Mouse (Mus musculus): Measurements from ENCODE around the gene Syngr3. TPM values are rescaled to one million over a fixed set of nuclear protein-coding genes. Genes with fewer than 3 reads are reported as not detected.

Syngr3 gene
- 2.4 and 4.6 TPM in 2 replicates for polyA plus RNA-seq (2015; fragmentation: Nextera tagmentation; extraction: Ambion mirVana)

GRCm38 (mm10) chr17:24689251-24690081, at the start of gene Syngr3:
Gene Syngr3, minus strand, starts transcription at chr17:24689955.
- H3K4me2 ChIP-seq = peak within 1 kb of the TSS; percentile 97
- peaks cover 30% of the 10 kb centered on the region for H3K4me1 ChIP-seq
- H3K27ac ChIP-seq = no peak within 1 kb of the TSS
- ATAC-seq (replicated peaks; ENCODE audit: low FRiP score) = peak; percentile 37; the same call in 1 of the 2 replicates
- peaks cover 19% of the 10 kb centered on the region for H3K36me3 ChIP-seq
- no peaks in the 10 kb centered on the region for H3K9me3 ChIP-seq (replicated peaks)
- peaks cover 53% of the 10 kb centered on the region for H3K27me3 ChIP-seq
- peak within 1 kb of the TSS; percentile 43 for H3K9ac ChIP-seq
- 1% methylated on average over 54 of the region's 55 CpGs for WGBS
- peak within 1 kb of the TSS; percentile 60 for H3K4me3 ChIP-seq (replicated peaks)

- WGBS = 76% methylated on average over 4 of the region's 4 CpGs
- Histone ChIP-seq H3K4me1 (peaks cover 18% of the 10 kb centered on the region), H3K4me2 (no peak overlapping the region)
These were observed 48.5 kb upstream of the Syngr3 start for GRCm38 (mm10) chr17:24738238-24738637.

DNA sequence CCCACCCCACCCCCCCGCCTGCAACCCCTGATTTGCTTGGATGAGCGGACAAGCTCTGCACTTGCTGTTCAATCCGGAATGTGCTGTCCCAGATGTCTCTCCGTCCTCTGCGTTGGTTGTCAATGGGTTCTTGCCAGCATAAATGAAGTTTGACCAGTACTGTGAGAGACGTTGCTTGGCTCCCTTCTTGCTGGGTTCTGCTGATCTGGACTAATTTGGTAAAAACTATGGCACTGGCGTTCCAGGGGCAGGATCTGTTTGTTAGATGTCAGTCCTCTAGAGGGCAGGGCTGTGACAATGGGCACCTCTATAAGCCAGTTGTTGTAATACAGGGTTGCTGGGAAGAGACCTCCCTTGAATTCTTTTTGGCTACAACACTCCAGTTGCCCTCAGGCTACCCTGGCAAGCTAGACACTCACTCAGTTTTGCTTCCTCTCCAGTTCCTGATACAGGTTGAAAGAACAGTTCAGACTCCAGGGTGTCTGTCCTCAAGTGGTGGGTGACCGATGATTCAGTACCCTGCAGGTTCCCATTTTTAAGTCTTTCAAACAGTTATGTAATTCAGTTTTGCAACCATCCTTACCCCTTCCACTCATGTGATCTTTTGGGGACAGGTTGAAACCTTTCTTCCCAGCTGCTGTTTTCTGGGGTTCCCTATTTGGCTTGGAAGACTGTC, 47.5 kb upstream of the Syngr3 start:
- 24% methylated on average over 8 of the region's 8 CpGs for WGBS
- H3K4me2 ChIP-seq = peak overlapping the region; percentile 87
- peaks cover 24% of the 10 kb centered on the region for H3K36me3 ChIP-seq
- peaks cover 18% of the 10 kb centered on the region for H3K4me1 ChIP-seq
- peak overlapping the region; percentile 68 for H3K4me3 ChIP-seq (replicated peaks)
- H3K27ac ChIP-seq = 0 out of 2 replicates have a peak overlapping the region, but pooled peaks have one; percentile 81
- H3K27me3 ChIP-seq = no peaks in the 10 kb centered on the region
- no peaks in the 10 kb centered on the region for H3K9me3 ChIP-seq (replicated peaks)
- ATAC-seq (replicated peaks; ENCODE audit: low FRiP score) = no peak
- peak overlapping the region; percentile 66 for H3K9ac ChIP-seq

More at GRCm38 (mm10) chr17:24738238-24738637, 48.5 kb upstream of the Syngr3 start:
- no peaks in the 10 kb centered on the region for H3K9me3 ChIP-seq (replicated peaks)
- H3K27ac ChIP-seq = no peak overlapping the region
- ATAC-seq (replicated peaks; ENCODE audit: low FRiP score) = no peak
- no peaks in the 10 kb centered on the region for H3K27me3 ChIP-seq
- H3K9ac ChIP-seq = no peak overlapping the region
- H3K4me3 ChIP-seq (replicated peaks) = no peak overlapping the region
- H3K36me3 ChIP-seq = peaks cover 31% of the 10 kb centered on the region

- H3K9ac ChIP-seq = peak within 1 kb of the TSS; percentile 66
- no peaks in the 10 kb centered on the region for H3K27me3 ChIP-seq
- H3K27ac ChIP-seq = peak within 1 kb of the TSS; percentile 81
- peak within 1 kb of the TSS; percentile 68 for H3K4me3 ChIP-seq (replicated peaks)
- H3K9me3 ChIP-seq (replicated peaks) = no peaks in the 10 kb centered on the region
- ATAC-seq (replicated peaks; ENCODE audit: low FRiP score) = peak; percentile 96
- 1% methylated on average over 29 of the region's 29 CpGs for WGBS
- peak within 1 kb of the TSS; percentile 87 for H3K4me2 ChIP-seq
- peaks cover 18% of the 10 kb centered on the region for H3K4me1 ChIP-seq
- peaks cover 18% of the 10 kb centered on the region for H3K36me3 ChIP-seq
These were observed 46.7 kb upstream of the Syngr3 start, which contains the start of gene Msrb1 for GRCm38 (mm10) chr17:24736330-24737051. Gene Msrb1, plus strand, starts transcription at chr17:24736642.

DNA sequence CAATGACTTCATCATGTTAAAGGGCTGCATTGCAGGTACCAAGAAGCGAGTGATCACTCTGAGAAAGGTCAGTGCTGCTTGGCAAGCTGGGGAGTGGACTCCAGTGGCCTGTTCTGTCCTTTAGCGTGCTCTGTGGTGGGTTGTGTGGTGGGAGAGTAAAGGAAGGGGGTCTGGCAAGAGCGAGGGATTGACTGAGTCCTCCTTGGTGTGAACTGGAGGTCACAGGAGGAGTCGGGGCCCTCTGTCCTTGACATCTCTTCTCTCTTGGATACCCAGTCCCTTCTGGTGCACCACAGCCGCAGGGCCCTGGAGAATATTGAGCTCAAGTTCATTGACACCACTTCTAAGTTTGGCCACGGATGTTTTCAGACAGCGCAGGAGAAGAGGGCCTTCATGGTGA, 45.7 kb upstream of the Syngr3 start:
- Histone ChIP-seq H3K36me3 (peaks cover 10% of the 10 kb centered on the region), H3K4me1 (peaks cover 18% of the 10 kb centered on the region), H3K4me3 (replicated peaks) (no peak overlapping the region), H3K9me3 (replicated peaks) (no peaks in the 10 kb centered on the region), H3K27ac (peak overlapping the region; percentile 71), H3K9ac (no peak overlapping the region), H3K4me2 (peak overlapping the region; percentile 87; the same call in 1 of the 2 replicates), H3K27me3 (no peaks in the 10 kb centered on the region)
- no peak for ATAC-seq (replicated peaks; ENCODE audit: low FRiP score)
- WGBS = 87% methylated on average over 7 of the region's 7 CpGs

DNA sequence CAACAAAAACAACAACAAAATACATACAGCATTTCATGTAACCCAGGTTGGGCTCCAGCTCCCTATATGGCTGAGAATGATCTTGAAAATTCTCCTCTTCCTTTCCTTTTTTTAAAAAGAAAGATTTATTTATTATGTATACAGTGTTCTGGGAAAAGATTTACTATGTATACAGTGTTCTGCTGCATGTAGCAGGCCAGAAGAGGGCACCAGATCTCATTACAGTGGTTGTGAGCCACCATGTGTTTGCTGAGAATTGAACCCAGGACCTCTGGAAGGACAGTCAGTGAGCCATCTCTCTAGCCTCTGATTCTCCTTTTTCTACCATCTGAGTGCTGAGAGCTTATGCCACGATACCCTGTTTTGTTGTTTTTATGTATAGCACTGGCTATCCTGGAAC, 44.8 kb upstream of the Syngr3 start:
- H3K9ac ChIP-seq = no peak overlapping the region
- WGBS = 87% methylated on average over 1 of the region's 1 CpGs
- no peak overlapping the region for H3K4me2 ChIP-seq
- ATAC-seq (replicated peaks; ENCODE audit: low FRiP score) = no peak
- H3K4me3 ChIP-seq (replicated peaks) = no peak overlapping the region
- H3K27ac ChIP-seq = no peak overlapping the region
- no peaks in the 10 kb centered on the region for H3K27me3 ChIP-seq
- H3K36me3 ChIP-seq = peaks cover 2% of the 10 kb centered on the region; the same call in 1 of the 2 replicates
- peaks cover 18% of the 10 kb centered on the region for H3K4me1 ChIP-seq
- H3K9me3 ChIP-seq (replicated peaks) = no peaks in the 10 kb centered on the region

- WGBS = 87% methylated on average over 21 of the region's 21 CpGs
- H3K4me2 ChIP-seq = no peak overlapping the region
- H3K27ac ChIP-seq = no peak overlapping the region
- H3K9me3 ChIP-seq (replicated peaks) = no peaks in the 10 kb centered on the region
- no peaks in the 10 kb centered on the region for H3K36me3 ChIP-seq
- H3K4me1 ChIP-seq = peaks cover 18% of the 10 kb centered on the region
- H3K27me3 ChIP-seq = no peaks in the 10 kb centered on the region
- H3K4me3 ChIP-seq (replicated peaks) = no peak overlapping the region
- no peak overlapping the region for H3K9ac ChIP-seq
- ATAC-seq (replicated peaks; ENCODE audit: low FRiP score) = no peak
These were observed 43.8 kb upstream of the Syngr3 start for GRCm38 (mm10) chr17:24733434-24734050.

- H3K27me3 ChIP-seq = no peaks in the 10 kb centered on the region
- no peaks in the 10 kb centered on the region for H3K36me3 ChIP-seq
- ATAC-seq (replicated peaks; ENCODE audit: low FRiP score) = no peak
- no peak overlapping the region for H3K9ac ChIP-seq
- H3K4me3 ChIP-seq (replicated peaks) = no peak overlapping the region
- no peak overlapping the region for H3K4me2 ChIP-seq
- WGBS = 77% methylated on average over 12 of the region's 12 CpGs
- peaks cover 13% of the 10 kb centered on the region for H3K4me1 ChIP-seq
- no peak overlapping the region for H3K27ac ChIP-seq
- no peaks in the 10 kb centered on the region for H3K9me3 ChIP-seq (replicated peaks)
These were observed 42.6 kb upstream of the Syngr3 start for GRCm38 (mm10) chr17:24732233-24732935.

DNA sequence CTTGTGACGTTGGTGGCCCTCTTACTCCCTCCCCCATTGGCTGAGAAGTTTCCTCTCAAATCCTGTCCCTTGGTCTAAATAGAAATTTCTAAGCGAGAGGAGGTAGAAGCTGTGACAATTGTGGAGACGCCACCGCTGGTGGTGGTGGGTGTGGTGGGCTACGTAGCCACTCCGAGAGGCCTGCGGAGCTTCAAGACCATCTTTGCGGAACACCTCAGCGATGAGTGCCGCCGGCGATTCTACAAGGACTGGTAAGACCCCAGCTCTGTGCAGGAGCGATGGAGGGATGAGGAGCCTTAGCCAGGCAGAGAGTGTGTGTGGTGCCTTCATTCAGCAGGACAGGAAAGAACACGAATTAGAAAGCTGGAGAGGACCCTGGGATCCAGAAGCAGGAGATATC, 41.0 kb upstream of the Syngr3 start:
- ATAC-seq (replicated peaks; ENCODE audit: low FRiP score) = no peak
- no peak overlapping the region for H3K4me2 ChIP-seq
- 84% methylated on average over 14 of the region's 14 CpGs for WGBS

GRCm38 (mm10) chr17:24729067-24729466, 39.3 kb upstream of the Syngr3 start:
- WGBS = 78% methylated on average over 6 of the region's 6 CpGs
- H3K9ac ChIP-seq = no peak overlapping the region
- no peaks in the 10 kb centered on the region for H3K9me3 ChIP-seq (replicated peaks)
- H3K4me3 ChIP-seq (replicated peaks) = no peak overlapping the region
- no peaks in the 10 kb centered on the region for H3K27me3 ChIP-seq
- no peak overlapping the region for H3K4me2 ChIP-seq
- H3K27ac ChIP-seq = no peak overlapping the region
- no peak for ATAC-seq (replicated peaks; ENCODE audit: low FRiP score)
- no peaks in the 10 kb centered on the region for H3K4me1 ChIP-seq
- no peaks in the 10 kb centered on the region for H3K36me3 ChIP-seq

More for the DNA sequence above, 41.0 kb upstream of the Syngr3 start:
- H3K27ac ChIP-seq = no peak overlapping the region
- no peak overlapping the region for H3K9ac ChIP-seq
- H3K4me3 ChIP-seq (replicated peaks) = no peak overlapping the region
- no peaks in the 10 kb centered on the region for H3K36me3 ChIP-seq
- H3K27me3 ChIP-seq = no peaks in the 10 kb centered on the region
- no peaks in the 10 kb centered on the region for H3K9me3 ChIP-seq (replicated peaks)
- peaks cover 2% of the 10 kb centered on the region for H3K4me1 ChIP-seq

DNA sequence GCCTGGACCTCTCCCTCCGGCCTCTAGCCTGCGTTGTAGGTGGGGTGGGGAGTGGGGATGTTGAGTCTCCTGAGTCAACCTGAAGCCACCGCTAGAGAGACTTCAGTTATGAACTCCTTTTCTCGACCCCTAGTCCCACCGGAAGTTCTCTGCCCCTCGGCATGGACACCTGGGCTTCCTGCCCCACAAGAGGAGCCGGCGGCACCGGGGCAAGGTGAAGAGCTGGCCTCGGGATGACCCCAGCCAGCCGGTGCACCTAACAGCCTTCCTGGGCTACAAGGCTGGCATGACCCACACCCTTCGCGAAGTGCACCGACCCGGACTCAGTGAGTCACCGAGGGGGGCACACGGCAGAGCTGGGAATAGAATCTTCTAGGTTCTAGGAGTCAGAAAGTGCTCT, 38.4 kb upstream of the Syngr3 start:
- Histone ChIP-seq H3K36me3 (no peaks in the 10 kb centered on the region), H3K9me3 (replicated peaks) (no peaks in the 10 kb centered on the region), H3K27me3 (no peaks in the 10 kb centered on the region), H3K4me2 (no peak overlapping the region), H3K27ac (no peak overlapping the region), H3K4me3 (replicated peaks) (no peak overlapping the region), H3K4me1 (peaks cover 5% of the 10 kb centered on the region), H3K9ac (no peak overlapping the region)
- ATAC-seq (replicated peaks; ENCODE audit: low FRiP score) = no peak
- WGBS = 71% methylated on average over 17 of the region's 17 CpGs
